Mouse (Mus musculus) regulatory T cell (primary cell): ENCODE data around the gene Pld4.

Source experiments
- in situ Hi-C: fragments of 300-600 bp; cut with MboI, MseI; formaldehyde crosslinking; loops from one replicate; pipeline ENCODE4 v1.15.1; 2025; ENCODE audit warnings: high pct_unique_total_duplicates

Pld4 gene

GRCm38 (mm10) chr12:112760154-112760926 is at the start of gene Pld4:
Pld4 (plus strand) TSS chr12:112760655.
- in situ Hi-C loops, result no loop called here

- in situ Hi-C loops, result no loop called here
Measured at GRCm38 (mm10) chr12:112713984-112714383, 46.5 kb upstream of the Pld4 start.

GRCm38 (mm10) chr12:112717140-112717539 is 43.3 kb upstream of the Pld4 start:
- in situ Hi-C loops, result no loop called here

- in situ Hi-C loops, result no loop called here
Measured at GRCm38 (mm10) chr12:112718995-112719394, 41.5 kb upstream of the Pld4 start.

- in situ Hi-C loops, result no loop called here
Measured at GRCm38 (mm10) chr12:112720216-112720615, 40.2 kb upstream of the Pld4 start, which contains the start of gene Cep170b. Cep170b (plus strand) TSS chr12:112720455.

- in situ Hi-C loops, result no loop called here
Measured at GRCm38 (mm10) chr12:112720890-112721423, 39.5 kb upstream of the Pld4 start.

GRCm38 (mm10) chr12:112721424-112722239 is 38.8 kb upstream of the Pld4 start:
- in situ Hi-C loops, result no loop called here

- in situ Hi-C loops, result no loop called here
Measured at GRCm38 (mm10) chr12:112722240-112723027, 38.0 kb upstream of the Pld4 start.

- in situ Hi-C loops, result no loop called here
Measured at GRCm38 (mm10) chr12:112723028-112723330, 37.5 kb upstream of the Pld4 start.

- in situ Hi-C loops, result no loop called here
Measured at GRCm38 (mm10) chr12:112723445-112723844, 37.0 kb upstream of the Pld4 start.

- in situ Hi-C loops, result no loop called here
Measured at GRCm38 (mm10) chr12:112724077-112724805, 36.2 kb upstream of the Pld4 start.

- in situ Hi-C loops, result no loop called here
Measured at GRCm38 (mm10) chr12:112727801-112728200, 32.7 kb upstream of the Pld4 start.

- in situ Hi-C loops, result no loop called here
Measured at GRCm38 (mm10) chr12:112730808-112731207, 29.6 kb upstream of the Pld4 start.

- in situ Hi-C loops, result no loop called here
Measured at GRCm38 (mm10) chr12:112732591-112732990, 27.9 kb upstream of the Pld4 start.

- in situ Hi-C loops, result no loop called here
Measured at GRCm38 (mm10) chr12:112734108-112734820, 26.2 kb upstream of the Pld4 start.

GRCm38 (mm10) chr12:112734881-112735655 is 25.4 kb upstream of the Pld4 start:
- in situ Hi-C loops, result no loop called here

GRCm38 (mm10) chr12:112735896-112736635 is 24.4 kb upstream of the Pld4 start:
- in situ Hi-C loops, result no loop called here

- in situ Hi-C loops, result no loop called here
Measured at GRCm38 (mm10) chr12:112736636-112736925, 23.9 kb upstream of the Pld4 start.

GRCm38 (mm10) chr12:112737081-112737480 is 23.4 kb upstream of the Pld4 start:
- in situ Hi-C loops, result no loop called here
